Mouse (Mus musculus): ENCODE results near the gene Txlna. TPM values are rescaled to one million over a fixed set of nuclear protein-coding genes. Genes with fewer than 3 reads are reported as not detected.

Gene Txlna
- polyA plus RNA-seq (2012; rRNA removed) = 70.1 and 70.8 TPM in 2 replicates

GRCm38 (mm10) chr4:129640638-129641467, at the start of gene Txlna:
Txlna (minus strand) TSS chr4:129641065.
- H3K36me3 ChIP-seq (ENCODE audit: control insufficient read depth, insufficient read depth, low read length) = peaks cover 30% of the 10 kb centered on the region

GRCm38 (mm10) chr4:129684531-129684930, 43.7 kb upstream of the Txlna start:
- Histone ChIP-seq H3K36me3 (ENCODE audit: control insufficient read depth, insufficient read depth, low read length) (peaks cover 29% of the 10 kb centered on the region), H3K27ac (ENCODE audit: control insufficient read depth, insufficient read depth, low read length) (no peak overlapping the region), H3K27me3 (ENCODE audit: control insufficient read depth, insufficient read depth, low read length) (no peaks in the 10 kb centered on the region), H3K4me1 (replicated peaks; ENCODE audit: control insufficient read depth, insufficient read depth, low read length) (no peaks in the 10 kb centered on the region), H3K4me3 (ENCODE audit: control insufficient read depth, insufficient read depth, low read length) (no peak overlapping the region)
- DNase-seq = no peak
- TF ChIP-seq POLR2A (IDR thresholded peaks at IDR 0.05; ENCODE audit: control insufficient read depth, extremely low read depth, insufficient read depth, low read length, poor library complexity) (no peak), CTCF (IDR thresholded peaks at IDR 0.05; ENCODE audit: borderline replicate concordance, control insufficient read depth, extremely low read depth, insufficient read depth, low read length, poor library complexity) (no peak)
- WGBS = 96% methylated on average over 6 of the region's 6 CpGs

More at GRCm38 (mm10) chr4:129640638-129641467, at the start of gene Txlna:
- no peaks in the 10 kb centered on the region for H3K27me3 ChIP-seq (ENCODE audit: control insufficient read depth, insufficient read depth, low read length)
- peak within 1 kb of the TSS; percentile 60 for H3K4me3 ChIP-seq (ENCODE audit: control insufficient read depth, insufficient read depth, low read length)
- under 1% methylated on average over 60 of the region's 60 CpGs for WGBS
- peak; percentile 32; the same call in 1 of the 2 replicates for TF ChIP-seq CTCF (IDR thresholded peaks at IDR 0.05; ENCODE audit: borderline replicate concordance, control insufficient read depth, extremely low read depth, insufficient read depth, low read length, poor library complexity)
- TF ChIP-seq POLR2A (IDR thresholded peaks at IDR 0.05; ENCODE audit: control insufficient read depth, extremely low read depth, insufficient read depth, low read length, poor library complexity) = peak; percentile 77
- DNase-seq = peak; percentile 96
- peak within 1 kb of the TSS; percentile 32; the same call in 1 of the 2 replicates for H3K27ac ChIP-seq (ENCODE audit: control insufficient read depth, insufficient read depth, low read length)
- H3K4me1 ChIP-seq (replicated peaks; ENCODE audit: control insufficient read depth, insufficient read depth, low read length) = peaks cover 29% of the 10 kb centered on the region

GRCm38 (mm10) chr4:129683901-129684493, 43.1 kb upstream of the Txlna start:
- DNase-seq = no peak
- Histone ChIP-seq H3K27me3 (ENCODE audit: control insufficient read depth, insufficient read depth, low read length) (no peaks in the 10 kb centered on the region), H3K36me3 (ENCODE audit: control insufficient read depth, insufficient read depth, low read length) (peaks cover 29% of the 10 kb centered on the region), H3K4me3 (ENCODE audit: control insufficient read depth, insufficient read depth, low read length) (no peak overlapping the region), H3K4me1 (replicated peaks; ENCODE audit: control insufficient read depth, insufficient read depth, low read length) (no peaks in the 10 kb centered on the region), H3K27ac (ENCODE audit: control insufficient read depth, insufficient read depth, low read length) (no peak overlapping the region)
- WGBS = 96% methylated on average over 11 of the region's 11 CpGs
- TF ChIP-seq CTCF (IDR thresholded peaks at IDR 0.05; ENCODE audit: borderline replicate concordance, control insufficient read depth, extremely low read depth, insufficient read depth, low read length, poor library complexity) (no peak), POLR2A (IDR thresholded peaks at IDR 0.05; ENCODE audit: control insufficient read depth, extremely low read depth, insufficient read depth, low read length, poor library complexity) (no peak)

GRCm38 (mm10) chr4:129681837-129682236, 41.0 kb upstream of the Txlna start:
- H3K4me1 ChIP-seq (replicated peaks; ENCODE audit: control insufficient read depth, insufficient read depth, low read length) = no peaks in the 10 kb centered on the region
- 96% methylated on average over 11 of the region's 11 CpGs for whole genome bisulfite sequencing
- no peak for TF ChIP-seq POLR2A (IDR thresholded peaks at IDR 0.05; ENCODE audit: control insufficient read depth, extremely low read depth, insufficient read depth, low read length, poor library complexity)
- TF ChIP-seq CTCF (IDR thresholded peaks at IDR 0.05; ENCODE audit: borderline replicate concordance, control insufficient read depth, extremely low read depth, insufficient read depth, low read length, poor library complexity) = no peak

GRCm38 (mm10) chr4:129672878-129673449, 32.1 kb upstream of the Txlna start:
- peak overlapping the region; percentile 93 for H3K4me3 ChIP-seq (ENCODE audit: control insufficient read depth, insufficient read depth, low read length)
- TF ChIP-seq CTCF (IDR thresholded peaks at IDR 0.05; ENCODE audit: borderline replicate concordance, control insufficient read depth, extremely low read depth, insufficient read depth, low read length, poor library complexity) = no peak
- DNase-seq = no peak
- H3K27me3 ChIP-seq (ENCODE audit: control insufficient read depth, insufficient read depth, low read length) = no peaks in the 10 kb centered on the region
- peaks cover 5% of the 10 kb centered on the region for H3K4me1 ChIP-seq (replicated peaks; ENCODE audit: control insufficient read depth, insufficient read depth, low read length)
- H3K36me3 ChIP-seq (ENCODE audit: control insufficient read depth, insufficient read depth, low read length) = no peaks in the 10 kb centered on the region
- H3K27ac ChIP-seq (ENCODE audit: control insufficient read depth, insufficient read depth, low read length) = no peak overlapping the region
- WGBS = 7% methylated on average over 10 of the region's 10 CpGs

More at GRCm38 (mm10) chr4:129681837-129682236, 41.0 kb upstream of the Txlna start:
- peaks cover 27% of the 10 kb centered on the region for H3K36me3 ChIP-seq (ENCODE audit: control insufficient read depth, insufficient read depth, low read length)
- no peak overlapping the region for H3K27ac ChIP-seq (ENCODE audit: control insufficient read depth, insufficient read depth, low read length)
- no peaks in the 10 kb centered on the region for H3K27me3 ChIP-seq (ENCODE audit: control insufficient read depth, insufficient read depth, low read length)
- H3K4me3 ChIP-seq (ENCODE audit: control insufficient read depth, insufficient read depth, low read length) = no peak overlapping the region
- no peak for DNase-seq

- H3K4me1 ChIP-seq (replicated peaks; ENCODE audit: control insufficient read depth, insufficient read depth, low read length) = peaks cover 5% of the 10 kb centered on the region
- WGBS = under 1% methylated on average over 65 of the region's 65 CpGs
- peak; percentile 86 for DNase-seq
- TF ChIP-seq POLR2A (IDR thresholded peaks at IDR 0.05; ENCODE audit: control insufficient read depth, extremely low read depth, insufficient read depth, low read length, poor library complexity) (0 out of 2 replicates have a peak, but pooled peaks have one; percentile 18), CTCF (IDR thresholded peaks at IDR 0.05; ENCODE audit: borderline replicate concordance, control insufficient read depth, extremely low read depth, insufficient read depth, low read length, poor library complexity) (peak; percentile 29; the same call in 1 of the 2 replicates)
- no peaks in the 10 kb centered on the region for H3K27me3 ChIP-seq (ENCODE audit: control insufficient read depth, insufficient read depth, low read length)
- peak within 1 kb of the TSS; percentile 93 for H3K4me3 ChIP-seq (ENCODE audit: control insufficient read depth, insufficient read depth, low read length)
- no peak within 1 kb of the TSS for H3K27ac ChIP-seq (ENCODE audit: control insufficient read depth, insufficient read depth, low read length)
- H3K36me3 ChIP-seq (ENCODE audit: control insufficient read depth, insufficient read depth, low read length) = no peaks in the 10 kb centered on the region
Observed at GRCm38 (mm10) chr4:129672083-129672877, 31.4 kb upstream of the Txlna start, which contains the start of gene Kpna6. Kpna6 (minus strand) TSS chr4:129672767.
